Mouse (Mus musculus): ENCODE results near the gene Aco1.

GRCm38 (mm10) chr4:40139663-40140255, 3.1 kb upstream of the Aco1 start:
- TF ChIP-seq GATA1 (IDR thresholded peaks at IDR 0.05; ENCODE audit: borderline replicate concordance, low read length) (no peak), CTCF (IDR thresholded peaks at IDR 0.05; ENCODE audit: low read depth, low read length) (no peak), POLR2AphosphoS5 (IDR thresholded peaks at IDR 0.05; ENCODE audit: insufficient replicate concordance, low read depth, low read length) (no peak)

All from G1E (cell line).